Mouse (Mus musculus) natural killer cell, adult 2 months (primary cell): ENCODE results near the gene Cald1.

Experiments used
- DNase-seq, 2 experiments: peaks; one replicate each; pipeline ENCODE4 v3.0.0; 2022; ENCODE audit warnings: low spot score in 2 of 2

Gene Cald1

DNA sequence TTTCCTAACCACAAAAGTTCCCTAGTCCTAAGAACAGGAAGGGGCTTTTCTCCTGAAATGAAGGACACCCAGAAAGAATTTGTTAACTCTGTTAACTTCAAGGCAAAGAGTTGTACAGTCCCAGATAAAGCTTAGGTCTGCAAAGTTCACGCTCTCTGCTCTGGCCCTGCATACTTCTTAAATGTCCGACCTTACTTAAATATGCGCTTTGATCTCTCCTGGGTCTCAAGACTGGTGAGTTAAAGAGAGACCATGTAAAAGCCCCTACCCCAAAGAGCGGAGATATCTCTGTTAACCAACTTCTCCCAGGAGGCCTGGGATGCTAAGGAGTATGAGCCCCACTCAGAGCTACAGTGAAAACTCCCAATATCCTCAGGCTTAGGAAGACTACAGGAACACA, 119.4 kb downstream of the Cald1 start:
- no peak for DNase-seq

DNA sequence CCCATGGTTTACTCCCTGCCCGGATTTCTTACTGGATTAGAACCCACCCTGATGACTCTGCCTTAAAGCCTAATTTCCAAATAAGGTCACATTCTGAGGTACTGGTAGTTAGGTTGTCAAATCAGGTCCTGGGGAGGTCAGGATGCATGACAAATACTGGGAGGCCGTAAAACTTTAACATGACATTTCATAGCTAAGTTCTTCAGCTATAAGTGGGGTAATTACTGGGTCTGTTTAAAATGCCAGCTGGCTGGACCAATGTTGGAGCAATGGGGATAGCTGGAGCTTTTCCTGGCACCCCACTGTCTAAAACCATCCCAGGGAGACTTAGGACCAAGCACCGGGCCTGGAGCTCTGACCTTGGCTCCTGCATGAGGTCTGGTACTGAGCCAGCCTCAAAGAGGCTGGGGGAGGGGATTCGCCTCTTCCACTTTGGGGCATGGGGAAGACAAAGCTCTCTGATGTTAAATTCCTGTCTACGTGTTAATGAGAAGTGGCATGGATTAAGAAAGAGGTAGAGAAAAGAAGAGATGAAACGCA, 120.9 kb downstream of the Cald1 start:
- DNase-seq: no peak

DNA sequence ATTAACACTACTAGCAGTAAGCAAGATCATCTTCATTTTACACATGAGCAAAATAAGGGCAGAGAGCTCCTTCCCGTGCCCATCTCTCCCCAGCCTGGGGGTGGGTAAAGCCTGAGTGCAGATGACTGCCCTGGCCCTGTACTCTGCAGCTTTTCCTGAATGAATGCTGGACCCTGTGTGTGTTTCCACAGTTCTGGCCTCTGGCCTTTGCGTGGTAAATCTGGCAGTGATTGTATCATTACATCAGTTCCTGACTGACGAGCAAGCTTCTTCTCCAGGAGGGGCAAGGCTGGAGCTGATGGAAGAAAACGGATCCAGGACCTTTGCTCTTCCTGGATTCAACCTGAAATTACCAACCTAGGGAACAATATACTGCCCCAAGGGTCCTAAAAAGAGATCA, 122.1 kb downstream of the Cald1 start:
- no peak for DNase-seq

DNA sequence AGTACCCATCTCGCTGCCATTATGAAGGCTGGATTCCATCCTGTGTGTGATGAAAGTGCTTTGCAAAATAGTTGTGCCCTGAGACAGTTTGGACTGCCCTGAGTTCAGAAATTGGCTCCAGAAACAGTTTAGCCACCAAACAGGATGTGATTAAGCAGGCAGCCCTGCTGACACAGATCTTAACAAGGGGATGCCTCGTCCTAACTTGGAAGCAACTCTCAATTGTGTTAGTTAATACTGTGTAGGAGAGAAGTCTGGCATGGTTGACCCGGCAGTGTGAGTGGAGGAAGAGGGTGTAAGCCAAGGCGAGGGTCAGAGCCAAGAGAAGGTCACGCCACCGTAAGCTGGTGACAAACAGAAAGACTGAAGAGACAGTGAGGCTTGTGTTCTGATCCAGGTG, 123.4 kb downstream of the Cald1 start:
- no peak for DNase-seq

DNA sequence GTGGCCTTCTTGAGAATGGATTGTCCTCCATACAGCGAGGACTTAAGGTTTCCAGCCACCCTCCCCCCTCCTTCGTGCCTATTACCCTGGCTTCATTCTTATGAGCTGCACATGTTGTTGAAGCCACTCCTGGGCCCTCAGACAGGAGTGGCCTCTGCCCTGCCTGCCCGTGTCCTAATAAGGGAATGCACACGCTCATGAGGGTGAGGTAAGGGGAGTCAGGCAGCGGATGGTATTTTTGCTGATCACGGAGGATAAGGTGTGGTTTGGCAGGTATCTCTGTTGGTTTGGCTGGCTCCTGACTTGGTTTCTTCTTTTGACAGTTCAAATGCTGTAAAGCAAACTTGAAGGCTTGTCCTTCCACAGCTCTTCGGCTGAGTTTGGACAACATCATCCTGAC, 124.4 kb downstream of the Cald1 start:
- DNase-seq: no peak

DNA sequence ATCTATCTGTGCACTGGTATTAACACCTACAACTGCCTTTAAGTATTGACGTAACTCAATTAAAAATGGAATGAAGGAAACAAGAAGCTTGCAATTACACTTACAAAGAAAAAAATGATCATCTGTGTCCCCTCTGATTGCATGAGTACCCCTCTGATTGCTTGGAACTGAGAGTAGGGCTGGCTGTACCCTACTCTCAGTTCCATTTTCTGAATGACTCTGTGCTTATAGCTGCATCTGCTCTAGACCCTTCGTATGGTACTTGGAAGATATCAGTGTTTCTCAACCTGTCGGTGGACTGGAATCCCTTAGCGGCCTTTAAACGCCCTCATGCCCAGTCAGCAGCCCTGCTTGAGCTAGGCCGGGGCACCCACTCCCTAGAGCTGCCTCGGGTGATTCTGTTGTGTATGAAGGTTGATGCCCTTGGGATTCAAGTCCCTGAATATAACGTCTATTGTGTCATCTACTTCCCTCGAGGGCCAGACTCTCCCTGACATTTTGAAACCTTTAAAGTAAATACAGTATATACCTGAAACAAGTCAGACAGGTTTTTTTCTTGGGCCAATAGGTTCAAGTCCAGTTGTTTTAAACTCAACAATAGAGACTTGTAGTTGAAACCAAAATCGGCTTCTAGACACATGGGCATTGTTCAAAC, 125.1 kb downstream of the Cald1 start:
- DNase-seq: no peak

DNA sequence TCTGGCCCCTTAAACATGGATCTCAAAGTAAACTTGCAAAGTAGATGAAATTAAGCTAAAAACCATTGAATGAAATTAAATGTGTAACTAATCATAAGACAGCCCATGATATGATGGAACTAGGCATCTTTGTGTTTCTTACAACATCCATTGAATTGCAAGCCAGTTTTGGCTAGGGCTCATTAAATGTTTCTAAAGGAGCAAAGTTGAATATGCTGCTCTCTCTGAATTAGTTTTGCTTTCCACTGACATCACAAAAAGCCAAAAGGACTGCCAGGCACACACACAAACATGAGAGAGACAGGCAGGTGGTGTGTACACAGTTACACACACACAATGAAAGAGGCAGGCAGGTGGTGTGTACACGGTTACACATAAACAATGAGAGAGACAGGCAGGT, 127.4 kb downstream of the Cald1 start:
- DNase-seq: no peak

DNA sequence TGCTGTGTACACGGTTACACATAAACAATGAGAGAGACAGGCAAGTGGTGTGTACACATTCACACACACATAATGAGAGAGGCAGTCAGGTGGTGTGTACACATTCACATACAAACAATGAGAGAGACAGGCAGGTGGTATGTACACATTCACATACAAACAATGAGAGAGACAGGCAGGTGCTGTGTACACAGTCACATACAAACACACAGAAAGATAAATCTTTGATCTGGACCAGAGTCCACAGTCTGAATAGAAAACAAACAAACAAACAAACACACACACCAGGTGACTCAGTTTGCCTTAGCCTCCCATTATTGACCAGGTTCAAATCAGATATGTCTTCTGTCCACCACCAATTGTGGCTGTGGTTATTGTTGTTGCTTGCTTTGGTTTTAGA, 127.8 kb downstream of the Cald1 start:
- no peak for DNase-seq

DNA sequence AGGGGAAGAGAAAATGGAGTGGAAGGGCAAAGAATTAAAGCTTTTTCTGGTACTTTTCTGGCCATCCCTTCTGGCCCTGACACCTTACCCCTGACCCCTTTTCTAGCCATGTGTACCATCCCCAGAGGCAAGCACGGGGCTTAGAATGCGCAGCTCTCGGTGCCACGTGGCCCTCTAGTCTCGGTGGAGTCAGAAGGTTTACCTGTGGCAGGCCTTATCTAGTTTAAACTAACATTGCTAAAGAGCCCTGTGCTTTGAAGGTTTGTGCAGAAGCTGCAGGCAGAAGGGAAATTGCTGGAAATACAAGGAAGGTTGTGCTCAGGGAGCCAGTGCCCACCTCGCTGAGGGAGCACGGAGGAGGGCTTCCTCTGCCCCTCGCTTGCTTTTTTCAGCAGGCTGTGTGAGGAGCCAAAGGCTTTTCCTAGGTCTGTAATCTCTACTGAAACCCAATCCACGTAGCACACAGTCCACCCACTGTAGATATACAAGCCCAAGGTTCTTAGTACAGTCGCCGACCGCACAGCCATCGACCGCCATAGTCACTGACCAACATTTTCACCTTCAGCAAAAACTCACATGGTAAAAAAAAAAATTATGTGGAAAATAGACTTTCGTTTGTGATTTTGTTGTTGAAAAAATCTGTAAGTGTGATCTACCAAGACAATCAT, 129.2 kb downstream of the Cald1 start:
- DNase-seq: no peak

DNA sequence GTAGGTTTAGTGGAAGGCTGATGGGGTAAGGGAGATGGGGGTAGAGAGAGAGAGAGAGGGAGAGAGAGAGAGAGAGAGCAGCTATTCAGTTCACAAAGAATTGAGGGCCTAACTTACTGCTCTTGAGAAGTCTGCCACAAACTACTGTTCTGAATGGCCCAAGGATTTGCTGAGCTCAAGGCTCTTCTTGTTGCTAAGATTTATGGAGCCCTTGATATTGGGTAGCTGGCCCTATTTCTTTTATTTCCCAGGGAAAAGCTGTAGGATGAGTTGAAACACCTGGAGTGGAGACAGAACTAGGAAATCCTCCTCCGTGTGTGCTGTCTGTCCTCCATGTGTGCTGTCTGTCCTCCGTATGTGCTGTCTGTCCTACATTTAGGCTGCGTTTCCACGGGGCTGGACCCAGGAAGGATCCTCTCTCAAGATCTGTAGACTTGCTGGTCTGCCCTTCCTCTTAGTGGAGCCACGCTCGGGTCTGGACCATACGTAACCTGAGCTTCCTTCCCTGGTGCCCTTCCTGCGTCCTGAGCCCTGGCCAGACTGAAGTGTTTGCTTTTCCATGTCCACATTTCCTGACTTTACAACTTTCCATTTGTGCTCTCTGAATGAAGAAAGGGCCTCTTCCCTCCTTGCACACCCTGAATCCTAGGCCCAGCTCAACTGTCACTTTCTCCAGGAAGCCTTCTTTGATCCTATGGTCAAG, 131.3 kb downstream of the Cald1 start:
- no peak for DNase-seq

DNA sequence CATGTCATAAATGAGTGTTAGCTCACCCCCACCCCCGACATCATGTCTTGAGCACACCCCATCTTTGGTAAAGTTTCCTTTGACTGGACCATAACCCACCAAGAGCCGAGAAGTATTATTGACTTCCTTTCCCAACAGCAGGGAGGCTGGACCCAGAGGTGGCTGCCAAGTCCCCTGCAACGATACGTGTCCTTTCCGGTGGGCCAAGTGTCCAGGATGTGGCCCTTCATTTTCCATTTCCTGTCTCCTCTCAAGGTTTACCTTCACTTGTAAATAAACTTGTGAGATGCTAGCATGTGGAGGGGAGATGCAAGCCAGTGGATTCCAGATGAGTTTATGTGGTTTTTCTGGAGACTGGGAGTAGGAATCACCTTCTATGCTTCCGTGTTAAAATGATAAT, 132.7 kb downstream of the Cald1 start:
- DNase-seq: no peak

DNA sequence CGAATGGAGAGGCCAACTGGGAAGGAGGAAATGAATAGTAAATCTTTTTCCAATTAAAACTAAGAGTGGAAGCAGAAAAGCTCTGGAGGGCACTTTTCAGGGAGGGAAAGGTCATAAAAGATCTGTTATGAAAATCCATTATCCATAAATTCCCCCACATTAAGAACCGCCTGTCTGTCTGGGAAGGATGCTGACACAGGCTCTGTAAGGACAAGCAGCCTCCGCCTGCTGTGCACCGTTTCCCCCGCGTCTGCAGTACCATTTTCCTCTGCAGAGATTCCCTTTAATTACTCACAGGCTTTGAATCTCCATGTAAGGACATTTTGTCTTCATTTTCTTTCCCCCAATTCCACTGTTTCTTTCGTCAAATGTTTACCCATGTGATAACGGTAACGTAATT, 133.2 kb downstream of the Cald1 start:
- no peak for DNase-seq

DNA sequence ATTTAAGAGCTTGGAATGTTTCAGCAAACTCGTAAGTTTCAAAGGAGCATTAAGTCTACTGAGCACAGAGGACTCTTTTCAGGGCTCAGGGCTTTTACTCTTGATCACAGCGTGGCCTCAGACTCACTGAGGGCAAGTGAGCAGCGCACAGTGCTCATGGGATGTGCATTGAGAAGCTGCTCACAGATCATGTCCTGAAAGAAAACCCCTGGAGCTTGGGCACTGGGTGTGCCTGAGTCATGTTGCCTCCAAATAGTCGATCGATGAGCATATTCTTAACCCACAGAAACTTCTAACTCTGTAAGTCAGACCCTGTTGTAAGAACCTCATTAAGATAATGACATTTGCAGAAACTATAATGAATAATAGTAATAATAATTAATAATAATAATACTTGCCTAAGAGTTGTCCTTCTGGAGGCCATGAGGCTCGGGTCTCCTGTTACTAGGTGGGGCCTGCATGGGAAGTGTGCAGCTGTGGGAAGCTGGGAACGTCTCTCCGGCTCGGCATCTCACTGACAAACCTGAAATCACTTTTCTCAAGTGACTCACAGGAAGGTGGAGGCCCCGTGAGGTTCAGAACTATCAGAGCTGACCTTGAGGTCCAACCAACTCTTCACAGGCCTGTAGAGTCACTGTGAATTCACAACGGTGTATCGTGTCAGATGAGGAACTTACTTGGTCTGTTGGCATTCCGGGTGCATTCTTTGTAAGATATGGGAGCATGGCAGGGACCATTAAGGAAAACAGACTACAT, 136.8 kb downstream of the Cald1 start:
- DNase-seq: no peak

DNA sequence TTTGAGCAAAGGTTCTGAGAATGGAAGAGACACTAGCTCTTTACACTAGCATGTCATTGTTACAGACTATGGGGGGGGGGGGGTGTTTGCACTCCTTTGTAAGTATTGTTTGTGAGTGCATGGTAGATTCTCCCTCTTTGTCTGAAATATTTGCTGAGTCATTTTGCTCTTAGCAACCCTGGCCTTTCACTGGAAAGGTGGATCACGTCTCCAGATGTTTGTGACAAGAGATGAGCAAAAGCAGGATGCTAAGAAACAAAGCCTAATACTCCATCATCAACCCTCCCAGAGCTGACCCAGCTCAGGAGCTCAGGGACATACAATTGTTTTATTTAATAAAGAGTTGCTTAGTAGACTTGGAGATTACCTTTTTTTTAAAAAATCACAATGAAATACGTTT, 138.6 kb downstream of the Cald1 start:
- no peak for DNase-seq

DNA sequence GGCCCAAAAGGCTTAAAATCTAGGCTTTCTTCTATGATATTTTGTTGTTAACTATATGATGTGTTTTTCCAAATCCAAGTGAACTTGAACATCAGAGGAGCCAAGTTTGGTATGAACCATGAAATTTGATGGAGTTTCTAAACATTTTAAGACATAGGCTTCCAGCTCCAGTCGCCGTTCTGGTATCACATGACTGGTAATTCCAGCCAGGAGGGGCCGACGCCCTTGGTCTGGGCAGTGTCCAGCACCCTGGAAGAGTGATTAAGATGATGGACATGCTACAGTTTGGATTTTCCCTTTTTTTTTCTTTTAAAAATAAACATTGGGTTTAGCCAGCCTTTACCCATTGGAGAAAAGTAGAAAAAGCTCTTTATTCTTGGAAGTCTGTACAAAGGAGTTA, 145.6 kb downstream of the Cald1 start:
- DNase-seq: no peak

DNA sequence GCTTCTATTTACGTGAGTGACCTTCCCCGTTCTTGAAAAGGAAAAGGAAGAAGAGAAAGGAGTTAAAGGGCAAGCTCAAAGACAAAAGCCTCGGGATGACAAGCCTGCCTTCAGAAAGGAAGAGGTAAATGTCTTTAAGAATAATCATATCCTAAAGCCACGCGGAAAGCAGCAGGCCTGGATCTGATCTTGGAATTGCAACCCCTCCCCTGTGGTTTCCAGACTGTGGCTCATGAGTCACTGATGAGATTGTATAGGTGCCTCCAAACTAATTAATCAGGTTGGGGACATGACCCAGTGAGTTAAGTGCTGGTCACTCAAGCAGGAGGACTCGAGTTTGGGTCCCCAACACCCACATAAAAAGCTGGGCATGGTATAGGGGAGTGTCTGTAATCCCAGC, 149.5 kb downstream of the Cald1 start:
- DNase-seq: no peak

DNA sequence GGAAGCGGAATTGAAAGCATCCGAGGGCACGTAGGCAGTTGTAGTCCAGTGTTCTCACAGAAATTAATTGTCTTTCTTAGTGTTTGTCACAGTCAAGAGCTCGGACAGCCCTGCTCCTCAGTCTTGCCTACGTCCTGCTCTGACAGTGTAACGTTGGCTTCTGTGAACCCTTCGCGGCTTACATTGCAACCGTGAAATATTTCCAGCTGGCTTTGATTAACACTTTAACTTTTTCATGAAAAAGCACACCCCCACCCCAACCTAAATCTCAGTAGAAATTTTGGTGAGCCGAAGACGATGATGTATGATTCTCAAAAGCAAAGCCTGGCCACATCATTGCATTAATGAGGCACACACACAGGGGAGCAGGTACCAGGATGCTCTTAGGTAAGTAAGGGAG, 150.3 kb downstream of the Cald1 start:
- DNase-seq: no peak

DNA sequence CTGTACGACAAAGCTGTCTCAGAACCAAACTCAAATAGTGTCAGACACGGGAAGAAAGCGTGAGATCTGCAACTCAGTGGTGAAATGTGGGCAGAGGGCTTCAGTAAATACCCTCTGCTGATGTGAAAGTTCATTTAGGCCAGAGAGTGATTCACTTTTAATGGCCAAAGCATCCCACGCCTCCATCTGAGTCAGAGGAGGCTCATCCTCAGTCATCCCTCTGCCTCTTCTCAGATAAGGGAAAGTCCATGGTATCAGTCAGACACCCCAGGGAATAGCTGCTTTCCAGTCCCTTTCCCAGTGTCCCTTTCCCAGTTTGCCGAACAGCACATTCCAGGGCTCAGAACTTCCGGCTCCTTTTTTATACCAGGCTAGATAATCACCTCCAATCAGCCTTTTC, 151.2 kb downstream of the Cald1 start:
- no peak for DNase-seq

DNA sequence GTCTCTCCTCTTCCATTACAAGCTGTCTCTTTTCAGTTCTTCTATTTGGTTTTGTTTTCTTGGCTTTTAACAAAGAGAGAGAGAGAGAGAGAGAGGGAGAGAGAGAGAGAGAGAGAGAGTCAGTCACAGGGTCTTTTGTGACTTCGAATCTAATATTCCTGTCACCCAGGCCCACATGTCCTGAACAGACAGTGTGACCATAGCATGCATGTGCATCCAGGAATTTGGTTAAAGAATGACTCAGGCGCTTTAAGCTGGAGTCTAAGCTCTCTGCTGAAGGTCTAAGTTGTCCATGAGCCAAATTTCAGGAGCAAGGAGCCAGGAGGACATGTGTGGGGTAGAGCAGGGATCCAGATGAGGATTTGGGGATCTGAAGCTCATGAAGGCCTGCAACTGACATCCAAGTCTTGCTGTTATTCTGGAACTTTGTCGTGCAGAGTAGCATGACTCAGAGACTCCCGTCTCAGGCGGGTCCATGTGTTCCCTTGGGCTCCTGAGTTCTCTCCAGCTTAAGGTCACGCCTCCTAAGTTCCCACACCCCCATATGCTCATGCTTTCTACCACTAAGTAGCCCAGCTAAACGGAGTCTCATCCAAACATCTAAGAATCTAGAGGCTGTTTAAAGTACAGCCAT, 152.3 kb downstream of the Cald1 start:
- DNase-seq: no peak

DNA sequence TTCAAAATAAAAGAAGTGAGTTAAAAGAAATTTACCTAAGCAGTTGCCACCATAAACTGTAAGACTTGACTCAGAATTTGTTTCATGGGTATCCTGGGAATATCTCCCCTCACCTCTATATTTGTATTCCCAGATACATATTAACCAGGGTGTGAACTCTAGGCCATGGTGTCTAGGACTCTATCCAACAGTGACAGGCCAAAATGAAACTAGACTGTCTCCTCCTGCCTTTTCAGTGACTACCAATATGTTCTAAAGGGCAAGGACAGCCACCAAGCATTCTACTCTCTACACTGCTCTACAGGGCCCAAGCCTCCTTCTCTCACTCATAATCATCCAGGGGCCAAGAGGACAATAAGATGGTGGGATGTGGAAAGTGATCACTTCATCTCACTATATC, 153.3 kb downstream of the Cald1 start:
- no peak for DNase-seq

DNA sequence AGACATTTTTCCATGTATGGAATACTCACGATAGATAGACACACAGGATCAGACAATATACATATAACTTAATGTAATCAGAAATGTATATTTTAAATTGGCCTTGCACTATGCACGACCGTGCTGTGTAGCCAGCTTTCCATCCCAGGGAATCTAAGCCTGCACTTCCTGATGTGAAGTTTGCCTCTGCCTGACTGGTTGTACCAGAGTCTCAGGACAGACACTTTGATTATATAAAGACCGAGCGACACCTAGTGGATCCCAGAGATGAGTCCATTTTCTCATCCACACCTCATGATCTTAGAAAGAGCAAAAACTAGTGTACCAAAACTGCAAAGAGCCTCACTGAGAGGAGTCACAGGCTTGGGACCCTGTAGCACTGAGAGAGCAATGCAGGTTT, 156.1 kb downstream of the Cald1 start:
- DNase-seq: peak in 1 of 2 experiments; percentile 8

DNA sequence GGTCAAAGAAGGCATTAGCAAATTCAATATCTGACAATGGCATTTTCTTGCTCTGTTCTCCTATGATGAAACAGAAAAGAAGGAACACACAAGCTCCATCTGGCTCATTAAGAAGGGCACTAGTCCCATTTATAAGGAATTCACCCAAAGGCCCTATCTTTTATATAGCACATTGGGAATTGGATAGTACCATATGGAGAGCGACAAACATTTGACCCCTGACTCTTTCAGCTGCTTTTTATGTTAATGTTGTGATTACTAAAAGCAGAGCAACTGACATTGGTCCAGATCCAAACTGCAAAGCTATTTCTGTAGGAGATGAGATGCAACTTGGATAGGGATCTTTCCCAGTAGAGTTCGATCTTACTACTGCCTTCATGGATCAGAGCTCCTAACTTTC, 160.0 kb downstream of the Cald1 start:
- no peak for DNase-seq
